Mouse (Mus musculus): ENCODE data around the gene Eif5a. TPM values are rescaled to one million over a fixed set of nuclear protein-coding genes. Genes with fewer than 3 reads are reported as not detected.
"Not testable (repeated sequence)": the region's sequence is repeated elsewhere in the genome, so short reads cannot be mapped to it uniquely, and the experiment has no call there.

The Eif5a gene
- total RNA-seq, 1 experiment from 2014 or later = 854 TPM

GRCm38 (mm10) chr11:69947337-69948065, 25.7 kb upstream of the Eif5a start:
- no peak for ATAC-seq (replicated peaks; ENCODE audit: low read depth, poor library complexity, severe bottlenecking)

GRCm38 (mm10) chr11:69945997-69946891, 24.5 kb upstream of the Eif5a start:
- no peak for ATAC-seq (replicated peaks; ENCODE audit: low read depth, poor library complexity, severe bottlenecking)

DNA sequence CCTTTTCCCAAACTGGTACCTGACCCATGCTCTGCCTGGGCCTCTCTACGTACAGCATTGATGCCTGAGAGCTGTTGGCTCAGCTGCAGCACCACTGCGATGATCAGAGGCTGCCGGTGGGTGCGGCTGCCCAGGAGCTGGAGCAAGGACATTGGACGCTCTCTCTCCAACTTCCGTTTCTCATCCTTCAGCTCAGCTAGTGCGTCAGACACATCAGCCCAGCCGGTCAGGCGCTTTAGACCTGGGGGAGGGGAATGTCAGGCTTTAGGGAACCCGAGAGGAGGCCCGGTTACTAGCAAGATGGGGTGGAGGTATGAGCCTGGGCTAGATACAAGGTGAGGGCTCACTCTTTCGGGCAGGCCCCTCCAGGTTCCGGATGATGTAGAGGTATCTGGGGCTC, 23.5 kb upstream of the Eif5a start:
- no peak for ATAC-seq (replicated peaks; ENCODE audit: low read depth, poor library complexity, severe bottlenecking)

DNA sequence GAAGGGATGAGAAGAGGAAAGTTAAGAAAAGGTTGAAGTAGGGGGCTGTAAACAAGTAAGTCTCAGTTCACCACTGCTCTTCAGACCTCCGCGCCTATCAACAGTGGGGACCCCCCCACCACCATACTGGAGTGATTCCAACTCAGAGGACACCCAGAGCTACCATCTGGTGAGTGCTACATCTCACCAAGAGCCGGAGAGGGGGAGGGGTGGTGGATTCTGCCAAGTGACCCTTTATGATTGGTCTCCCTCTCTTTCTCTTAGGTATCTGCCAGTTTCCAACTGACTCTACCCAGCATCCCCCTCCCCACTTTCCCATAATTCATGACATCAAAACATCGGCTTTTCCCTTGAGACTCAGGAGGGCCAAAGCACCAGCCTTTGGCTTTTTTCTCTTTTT, 19.2 kb upstream of the Eif5a start:
- ATAC-seq (replicated peaks; ENCODE audit: low read depth, poor library complexity, severe bottlenecking) = no peak

GRCm38 (mm10) chr11:69939731-69940130, 18.0 kb upstream of the Eif5a start:
- no peak for ATAC-seq (replicated peaks; ENCODE audit: low read depth, poor library complexity, severe bottlenecking)

- ATAC-seq (replicated peaks; ENCODE audit: low read depth, poor library complexity, severe bottlenecking) = no peak
Observed at GRCm38 (mm10) chr11:69939181-69939580, 17.4 kb upstream of the Eif5a start.

DNA sequence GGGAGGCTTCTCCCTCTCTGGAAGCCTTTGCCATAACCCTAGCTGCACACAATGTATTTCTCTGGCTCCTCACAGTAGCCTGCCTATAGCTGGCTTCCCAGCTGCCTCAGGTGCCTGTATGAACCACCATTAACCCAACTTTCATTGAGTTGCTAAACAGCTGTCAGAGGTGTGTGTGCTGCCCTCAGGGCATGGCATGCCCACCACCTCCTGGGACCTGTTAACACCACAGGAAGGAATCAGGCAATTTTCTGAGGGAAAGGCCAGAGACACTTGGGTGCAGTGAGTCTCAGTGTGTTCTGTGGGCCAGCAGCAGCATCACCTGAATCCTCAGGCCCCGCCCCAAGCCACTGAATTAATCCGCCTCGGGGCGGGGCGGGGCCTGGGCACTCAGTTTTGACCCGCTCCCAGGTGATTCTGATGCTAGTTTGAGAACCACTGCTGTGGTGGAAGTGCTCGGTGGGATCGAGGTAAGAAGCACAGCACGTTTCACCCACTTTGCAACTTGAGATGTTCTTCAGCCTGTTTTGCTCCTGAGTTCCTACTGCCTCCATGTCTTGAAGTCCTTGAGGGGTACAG, 16.7 kb upstream of the Eif5a start:
- no peak for ATAC-seq (replicated peaks; ENCODE audit: low read depth, poor library complexity, severe bottlenecking)

DNA sequence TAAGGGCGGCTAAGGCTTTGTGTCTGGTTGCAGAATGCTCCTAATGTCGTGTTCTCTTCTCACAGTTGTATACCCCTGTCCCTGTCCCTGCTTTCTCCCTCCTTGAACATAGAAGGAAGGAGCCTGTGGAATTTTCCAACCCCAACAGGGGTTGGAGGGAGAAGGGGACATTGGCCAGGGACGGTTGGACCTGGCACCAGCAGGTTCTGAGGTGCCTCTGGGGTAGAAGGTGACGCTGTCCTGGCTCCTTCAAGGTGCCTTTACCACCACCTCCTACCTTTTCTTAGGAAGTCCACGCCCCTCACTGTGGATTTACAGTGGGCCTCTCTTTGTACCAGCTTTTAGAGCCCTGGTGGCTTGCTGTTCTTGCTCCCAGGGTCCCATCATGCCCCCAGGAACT, 16.1 kb upstream of the Eif5a start:
- no peak for ATAC-seq (replicated peaks; ENCODE audit: low read depth, poor library complexity, severe bottlenecking)

DNA sequence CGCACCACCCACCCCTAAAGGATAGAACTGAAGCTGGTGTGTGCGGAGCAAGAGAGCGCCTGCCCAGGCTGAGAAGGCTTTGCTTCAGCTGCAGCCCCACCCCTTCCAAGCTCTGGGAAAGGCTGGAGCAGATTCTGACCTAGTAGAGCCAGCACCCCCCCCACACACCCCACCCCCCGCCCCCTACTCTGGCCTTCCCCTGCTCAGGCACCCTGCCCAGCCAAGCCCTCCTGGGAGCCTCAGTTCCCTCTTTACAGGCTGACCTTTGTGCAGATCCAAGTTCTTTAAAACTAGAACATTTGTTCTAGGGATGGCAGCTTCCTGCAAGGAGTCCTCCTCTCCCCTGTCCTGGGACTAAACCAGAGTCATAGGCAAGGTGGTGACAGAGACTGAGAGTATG, 15.6 kb upstream of the Eif5a start:
- no peak for ATAC-seq (replicated peaks; ENCODE audit: low read depth, poor library complexity, severe bottlenecking)

GRCm38 (mm10) chr11:69936714-69937347, 15.1 kb upstream of the Eif5a start:
- ATAC-seq (replicated peaks; ENCODE audit: low read depth, poor library complexity, severe bottlenecking) = no peak

DNA sequence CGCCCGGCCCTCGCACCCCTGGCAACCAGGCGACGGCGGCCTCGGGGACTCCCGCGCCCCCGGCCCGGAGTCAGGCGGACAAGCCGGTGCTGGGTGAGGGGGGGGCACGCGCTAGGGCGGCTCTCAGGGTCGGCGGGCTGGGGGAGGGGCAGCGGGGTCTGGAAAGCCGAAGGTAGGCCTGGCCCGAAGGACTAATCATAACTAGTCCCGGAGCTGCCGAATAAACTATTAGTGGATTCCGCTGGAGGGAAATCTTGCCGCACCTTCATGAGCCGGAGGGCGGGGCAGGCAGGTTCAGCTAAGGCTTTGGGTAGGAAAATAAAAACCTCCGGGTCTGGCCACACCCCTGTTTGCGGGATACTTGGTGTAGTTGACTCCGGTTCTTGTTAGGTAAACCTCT, 14.4 kb upstream of the Eif5a start:
- no peak for ATAC-seq (replicated peaks; ENCODE audit: low read depth, poor library complexity, severe bottlenecking)

DNA sequence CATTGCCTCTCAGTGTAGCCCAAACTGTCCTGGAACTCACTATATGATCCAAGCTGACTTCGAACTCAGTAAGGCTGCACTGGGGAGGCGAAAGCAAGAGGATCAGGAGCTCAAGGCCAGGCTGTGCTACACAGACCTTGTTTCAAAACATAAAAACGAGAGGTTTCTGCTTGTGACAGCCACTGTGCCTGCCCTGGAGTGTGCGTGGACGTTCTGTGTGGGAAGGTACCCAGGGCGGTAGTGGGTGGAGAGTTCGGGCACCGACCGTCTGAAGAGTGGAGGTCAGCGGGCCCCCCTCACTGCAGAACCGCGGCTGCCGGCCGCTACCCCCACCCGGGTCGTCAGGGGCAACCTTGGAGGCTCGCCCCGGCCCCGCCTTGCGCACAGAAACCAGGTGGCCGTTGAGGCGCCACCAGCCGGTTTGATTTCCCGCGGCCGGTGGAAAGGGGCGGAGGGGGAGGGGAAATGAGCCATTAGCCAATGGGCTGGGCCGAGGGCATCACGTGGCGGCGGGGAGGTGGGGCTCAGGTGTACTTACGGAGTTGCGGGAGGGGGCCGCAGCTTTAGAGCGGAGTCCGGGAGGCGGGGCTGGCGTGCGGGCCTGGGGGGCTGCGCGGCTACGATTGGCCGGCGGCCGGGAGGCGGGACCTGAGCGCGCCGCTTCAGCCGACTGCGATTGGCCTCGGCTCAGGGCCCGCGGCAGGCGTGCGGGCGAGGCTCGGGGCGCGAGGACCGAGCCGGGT, 13.6 kb upstream of the Eif5a start, which contains the start of gene Ybx2:
Gene Ybx2 (plus strand): TSS at position 660 of the 743 bp plus-strand sequence.
- peak; percentile 29 for ATAC-seq (replicated peaks; ENCODE audit: low read depth, poor library complexity, severe bottlenecking)

DNA sequence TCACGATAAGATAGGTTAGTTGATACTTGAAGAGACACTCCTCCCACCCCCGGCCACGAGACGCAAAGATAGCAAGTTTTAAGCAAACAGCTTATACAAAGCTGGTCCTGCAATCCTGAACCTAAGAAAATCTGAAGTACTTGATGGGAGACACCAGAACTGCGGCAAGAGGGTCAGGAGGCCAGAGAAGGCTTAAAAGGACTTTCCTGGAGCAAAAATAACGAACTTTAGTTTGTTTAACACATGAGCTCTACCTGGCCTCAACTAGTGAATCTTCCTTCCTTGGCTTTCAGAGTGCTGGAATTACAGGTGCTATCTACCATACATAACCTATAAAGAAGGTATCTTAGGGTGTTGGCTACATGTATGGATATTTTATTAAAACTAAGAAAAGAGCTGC, 12.9 kb upstream of the Eif5a start:
- ATAC-seq (replicated peaks; ENCODE audit: low read depth, poor library complexity, severe bottlenecking) = no peak

GRCm38 (mm10) chr11:69934169-69934568, 12.4 kb upstream of the Eif5a start:
- peak; percentile 61 for ATAC-seq (replicated peaks; ENCODE audit: low read depth, poor library complexity, severe bottlenecking)

GRCm38 (mm10) chr11:69933066-69933465, 11.3 kb upstream of the Eif5a start:
- ATAC-seq (replicated peaks; ENCODE audit: low read depth, poor library complexity, severe bottlenecking) = no peak

- no peak for ATAC-seq (replicated peaks; ENCODE audit: low read depth, poor library complexity, severe bottlenecking)
Observed at GRCm38 (mm10) chr11:69932254-69932653, 10.5 kb upstream of the Eif5a start.

DNA sequence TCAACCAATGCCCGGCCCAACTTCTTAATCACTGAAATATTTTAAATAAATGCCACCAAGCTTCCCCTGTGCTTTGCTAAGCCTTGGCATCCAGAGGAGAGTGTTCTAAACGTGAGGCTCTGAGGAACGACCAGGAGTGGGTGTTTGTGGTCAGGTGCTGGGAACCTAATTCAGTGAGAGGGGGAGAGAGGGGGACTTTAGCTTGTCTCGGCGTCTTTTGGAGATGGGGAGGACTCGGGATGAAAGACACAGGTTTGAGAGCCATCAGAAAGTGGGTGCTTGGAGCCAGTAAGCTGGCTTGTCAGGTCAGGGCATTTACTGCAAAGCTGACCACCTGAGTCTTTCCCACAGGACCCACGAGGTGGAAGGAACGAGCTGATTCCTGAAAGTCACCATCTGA, 10.0 kb upstream of the Eif5a start:
- ATAC-seq (replicated peaks; ENCODE audit: low read depth, poor library complexity, severe bottlenecking) = no peak

GRCm38 (mm10) chr11:69930967-69931537, 9.3 kb upstream of the Eif5a start:
- peak; percentile 83 for ATAC-seq (replicated peaks; ENCODE audit: low read depth, poor library complexity, severe bottlenecking)

- ATAC-seq (replicated peaks; ENCODE audit: low read depth, poor library complexity, severe bottlenecking) = not testable (repeated sequence)
Observed at GRCm38 (mm10) chr11:69930176-69930575, 8.4 kb upstream of the Eif5a start.

Data from common myeloid progenitor, adult 5-6 weeks (primary cell).